Mouse (Mus musculus): ENCODE data around the gene Wdr49. TPM values are rescaled to one million over a fixed set of nuclear protein-coding genes. Genes with fewer than 3 reads are reported as not detected.
A peak's percentile ranks its signal among the peaks of the same experiment; 100 is the strongest.

Wdr49 gene
- polyA plus RNA-seq, 1 experiment from 2014 or later: 0.35 TPM

GRCm38 (mm10) chr3:75297026-75297757, 184.8 kb downstream of the Wdr49 start:
- WGBS: 36% methylated on average over 2 of the region's 2 CpGs
- H3K9me3 ChIP-seq: no peaks in the 10 kb centered on the region
- H3K4me2 ChIP-seq: no peak overlapping the region
- no peaks in the 10 kb centered on the region for H3K27me3 ChIP-seq
- H3K4me1 ChIP-seq (replicated peaks): peaks cover 9% of the 10 kb centered on the region
- no peak overlapping the region for H3K9ac ChIP-seq
- no peak overlapping the region for H3K4me3 ChIP-seq
- H3K36me3 ChIP-seq: no peaks in the 10 kb centered on the region
- peak overlapping the region; percentile 55 for H3K27ac ChIP-seq (replicated peaks)
- 0 out of 2 replicates have a peak, but pooled peaks have one; percentile 54 for ATAC-seq (ENCODE audit: low FRiP score, low read depth)

DNA sequence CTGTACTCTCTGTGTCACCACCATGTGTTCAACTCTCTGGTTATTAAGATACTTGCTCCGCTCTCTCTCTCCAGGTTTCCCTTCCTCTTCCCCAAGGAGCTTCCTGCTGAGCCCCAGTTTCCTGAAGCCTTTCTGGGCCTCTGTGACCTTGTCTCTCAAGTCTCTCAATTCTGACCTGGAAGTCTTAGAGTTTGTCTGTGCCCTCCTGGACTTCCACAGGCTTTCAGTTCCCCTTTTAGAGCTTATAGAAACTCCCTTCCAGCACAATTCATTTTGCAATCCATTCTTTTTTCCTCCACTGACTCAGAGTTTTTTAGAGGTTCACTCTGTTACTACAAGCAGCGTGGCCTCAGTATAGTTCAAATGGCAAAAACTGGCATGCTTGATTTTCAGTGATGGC, 188.7 kb downstream of the Wdr49 start:
- 91% methylated on average over 2 of the region's 2 CpGs for WGBS
- H3K4me3 ChIP-seq: no peak overlapping the region

DNA sequence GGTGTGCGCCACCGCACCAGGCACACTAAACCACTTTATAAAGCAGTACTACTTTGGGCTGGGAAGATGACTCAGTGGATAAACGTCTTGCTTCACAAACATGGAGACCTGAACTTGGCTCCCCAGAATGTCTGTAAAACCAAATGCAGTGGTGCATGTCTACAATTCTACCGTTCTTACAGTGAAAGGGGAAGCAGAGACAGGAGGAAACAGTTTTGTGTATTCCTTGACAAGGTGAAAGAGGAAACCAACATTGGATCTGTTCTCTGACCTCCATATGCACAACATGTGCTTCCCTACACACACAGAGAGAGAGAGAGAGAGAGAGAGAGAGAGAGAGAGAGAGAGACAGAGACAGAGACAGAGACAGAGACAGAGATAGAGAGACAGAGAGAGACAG, 204.5 kb downstream of the Wdr49 start:
- WGBS: 90% methylated on average over 4 of the region's 4 CpGs
- ATAC-seq (ENCODE audit: low FRiP score, low read depth): no peak
- Histone ChIP-seq H3K4me3 (no peak overlapping the region), H3K36me3 (no peaks in the 10 kb centered on the region), H3K9ac (no peak overlapping the region), H3K27me3 (no peaks in the 10 kb centered on the region), H3K27ac (replicated peaks) (no peak overlapping the region), H3K4me2 (no peak overlapping the region), H3K4me1 (replicated peaks) (no peaks in the 10 kb centered on the region), H3K9me3 (no peaks in the 10 kb centered on the region)

More for the DNA sequence above, 188.7 kb downstream of the Wdr49 start:
- Histone ChIP-seq H3K9me3 (no peaks in the 10 kb centered on the region), H3K9ac (no peak overlapping the region), H3K36me3 (no peaks in the 10 kb centered on the region), H3K27ac (replicated peaks) (no peak overlapping the region), H3K4me1 (replicated peaks) (peaks cover 9% of the 10 kb centered on the region), H3K27me3 (no peaks in the 10 kb centered on the region), H3K4me2 (no peak overlapping the region)
- ATAC-seq (ENCODE audit: low FRiP score, low read depth): no peak

DNA sequence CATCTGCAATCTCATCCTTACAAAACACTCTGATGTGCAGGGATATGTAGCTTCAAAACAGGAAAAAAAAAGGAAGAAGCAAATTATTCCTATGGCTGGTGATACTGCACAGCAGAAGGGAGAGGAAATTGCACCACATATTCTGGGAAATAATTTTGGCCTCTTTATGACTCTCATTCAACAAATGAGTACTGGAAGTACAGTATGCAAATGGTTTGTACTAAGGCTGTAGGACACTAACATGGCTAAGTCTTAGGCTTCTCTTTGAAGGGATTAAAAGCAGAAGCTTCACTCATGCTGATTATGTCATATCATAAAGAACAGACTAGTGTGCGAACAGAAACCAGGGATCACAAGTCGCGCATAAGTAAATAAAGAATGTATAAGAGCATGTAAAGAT, 205.4 kb downstream of the Wdr49 start:
- no peak overlapping the region for H3K4me3 ChIP-seq
- H3K27ac ChIP-seq (replicated peaks): no peak overlapping the region
- H3K9ac ChIP-seq: no peak overlapping the region
- no peaks in the 10 kb centered on the region for H3K36me3 ChIP-seq
- H3K9me3 ChIP-seq: no peaks in the 10 kb centered on the region
- no peaks in the 10 kb centered on the region for H3K4me1 ChIP-seq (replicated peaks)
- H3K4me2 ChIP-seq: no peak overlapping the region
- H3K27me3 ChIP-seq: no peaks in the 10 kb centered on the region
- WGBS: 90% methylated on average over 3 of the region's 3 CpGs
- no peak for ATAC-seq (ENCODE audit: low FRiP score, low read depth)

- Histone ChIP-seq H3K4me1 (replicated peaks) (no peaks in the 10 kb centered on the region), H3K4me2 (no peak overlapping the region), H3K36me3 (no peaks in the 10 kb centered on the region), H3K4me3 (no peak overlapping the region), H3K27ac (replicated peaks) (no peak overlapping the region), H3K9ac (no peak overlapping the region), H3K27me3 (no peaks in the 10 kb centered on the region), H3K9me3 (no peaks in the 10 kb centered on the region)
- no peak for ATAC-seq (ENCODE audit: low FRiP score, low read depth)
These were observed 206.8 kb downstream of the Wdr49 start for GRCm38 (mm10) chr3:75275127-75275526.

- Histone ChIP-seq H3K9me3 (no peaks in the 10 kb centered on the region), H3K27me3 (no peaks in the 10 kb centered on the region), H3K4me3 (no peak within 1 kb of the TSS), H3K9ac (no peak within 1 kb of the TSS), H3K36me3 (no peaks in the 10 kb centered on the region), H3K4me1 (replicated peaks) (no peaks in the 10 kb centered on the region), H3K27ac (replicated peaks) (no peak within 1 kb of the TSS), H3K4me2 (no peak within 1 kb of the TSS)
- ATAC-seq (ENCODE audit: low FRiP score, low read depth): no peak
- 88% methylated on average over 2 of the region's 2 CpGs for WGBS
These were observed 212.0 kb downstream of the Wdr49 start, which contains the start of gene Serpini2 for GRCm38 (mm10) chr3:75269978-75270377. Gene Serpini2, minus strand, starts transcription at chr3:75270078.

- Histone ChIP-seq H3K4me1 (replicated peaks) (no peaks in the 10 kb centered on the region), H3K9me3 (no peaks in the 10 kb centered on the region), H3K27ac (replicated peaks) (no peak overlapping the region), H3K36me3 (no peaks in the 10 kb centered on the region), H3K4me2 (no peak overlapping the region), H3K4me3 (no peak overlapping the region), H3K9ac (no peak overlapping the region), H3K27me3 (no peaks in the 10 kb centered on the region)
- no peak for ATAC-seq (ENCODE audit: low FRiP score, low read depth)
These were observed 222.6 kb downstream of the Wdr49 start for GRCm38 (mm10) chr3:75259356-75259755.

Other genes starting within 250 kb of the Wdr49 start
- gene Serpini2, start 212.1 kb downstream of the Wdr49 start, polyA plus RNA-seq (2015; fragmentation: Nextera tagmentation; extraction: Ambion mirVana): not detected in 2 replicates
- 72.7 and 80.4 TPM in 2 replicates for gene Pdcd10, start 74.7 kb upstream of the Wdr49 start, polyA plus RNA-seq (2015; fragmentation: Nextera tagmentation; extraction: Ambion mirVana)
- gene Serpini1, start 75.4 kb upstream of the Wdr49 start, polyA plus RNA-seq (2015; fragmentation: Nextera tagmentation; extraction: Ambion mirVana): 147 and 155 TPM in 2 replicates

Measured in hindbrain, embryonic 15.5 days (tissue).